Mouse (Mus musculus): ENCODE data around the gene Igfbp2. TPM values are rescaled to one million over a fixed set of nuclear protein-coding genes. Genes with fewer than 3 reads are reported as not detected.
A peak's percentile ranks its signal among the peaks of the same experiment; 100 is the strongest.

Igfbp2 gene
- polyA plus RNA-seq, 1 experiment from 2014 or later: 310 TPM

DNA sequence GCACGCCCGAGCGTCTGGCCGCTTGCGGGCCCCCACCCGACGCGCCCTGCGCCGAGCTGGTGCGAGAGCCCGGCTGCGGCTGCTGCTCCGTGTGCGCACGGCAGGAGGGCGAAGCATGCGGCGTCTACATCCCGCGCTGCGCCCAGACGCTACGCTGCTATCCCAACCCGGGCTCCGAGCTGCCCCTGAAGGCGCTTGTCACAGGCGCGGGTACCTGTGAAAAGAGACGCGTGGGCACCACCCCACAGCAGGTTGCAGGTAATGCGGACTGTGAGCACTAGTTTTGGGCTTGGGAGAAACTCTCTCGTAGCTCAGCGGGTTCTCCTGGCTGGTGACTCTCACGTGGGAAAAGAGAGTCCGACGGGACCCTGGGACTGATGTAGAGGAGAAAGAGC, 401 bp downstream of the Igfbp2 start:
- ATAC-seq (ENCODE audit: low FRiP score, low TSS enrichment): peak; percentile 71
- peak overlapping the region; percentile 88 for H3K27ac ChIP-seq (replicated peaks; ENCODE audit: low read depth, low read length)
- peak; percentile 75 for DNase-seq
- H3K4me2 ChIP-seq (ENCODE audit: low read length): peak overlapping the region; percentile 96
- peaks cover 23% of the 10 kb centered on the region for H3K4me1 ChIP-seq (ENCODE audit: control insufficient read depth, insufficient read depth, low read length)
- under 1% methylated on average over 37 of the region's 37 CpGs for WGBS
- H3K9me3 ChIP-seq (ENCODE audit: control insufficient read depth, low read length): no peaks in the 10 kb centered on the region
- H3K4me3 ChIP-seq (replicated peaks; ENCODE audit: low read depth, low read length): peak overlapping the region; percentile 78
- H3K36me3 ChIP-seq (ENCODE audit: control insufficient read depth, insufficient read depth, low read length): no peaks in the 10 kb centered on the region
- H3K27me3 ChIP-seq (ENCODE audit: control insufficient read depth, insufficient read depth, low read length): 0 out of 2 replicates have a peak, but pooled peaks cover 2% of the 10 kb centered on the region
- peak overlapping the region; percentile 85 for H3K9ac ChIP-seq (replicated peaks; ENCODE audit: low read length)

DNA sequence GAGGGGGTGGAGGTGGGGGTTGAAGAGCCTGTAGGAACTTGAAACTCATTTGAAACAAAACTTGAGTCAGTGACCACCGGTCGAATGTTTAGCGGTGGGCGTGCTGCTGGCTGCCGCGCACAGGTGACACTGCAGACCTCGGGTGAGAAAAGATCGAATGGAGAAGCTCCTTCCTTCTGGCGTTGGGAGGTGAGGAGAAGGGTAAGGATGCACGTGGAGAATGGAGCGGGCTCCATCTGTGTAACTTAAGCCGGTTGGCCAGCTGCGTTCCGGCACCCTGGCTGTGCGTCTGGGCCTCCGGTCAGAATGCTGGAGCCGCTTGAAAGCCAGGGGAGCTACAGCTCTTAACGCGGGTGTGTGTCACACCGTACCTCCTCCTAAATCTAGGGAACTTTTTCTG, 983 bp downstream of the Igfbp2 start:
- Histone ChIP-seq H3K4me1 (ENCODE audit: control insufficient read depth, insufficient read depth, low read length) (peaks cover 23% of the 10 kb centered on the region), H3K27ac (replicated peaks; ENCODE audit: low read depth, low read length) (peak overlapping the region; percentile 88; the same call in 1 of the 2 replicates), H3K9ac (replicated peaks; ENCODE audit: low read length) (peak overlapping the region; percentile 85; the same call in 1 of the 2 replicates)

DNA sequence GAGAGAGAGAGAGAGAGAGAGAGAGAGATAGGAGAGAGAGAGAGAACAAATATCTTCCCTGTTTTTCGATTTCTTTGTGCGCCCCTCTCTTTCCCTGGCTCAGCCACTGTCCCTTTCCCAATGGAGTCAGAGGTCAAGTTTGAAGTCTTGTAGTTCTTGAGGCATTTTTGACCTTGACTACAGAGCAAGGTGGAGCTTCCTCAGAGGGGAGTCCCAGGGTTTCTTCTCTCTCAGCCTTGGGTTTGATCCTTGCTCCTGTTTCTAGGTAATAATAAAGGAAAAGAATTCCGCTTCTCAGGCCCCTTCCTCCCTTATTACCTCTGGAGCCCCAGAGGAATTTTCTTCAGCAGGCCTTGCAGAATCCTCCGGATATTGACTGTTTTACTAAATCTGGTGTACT, 1.6 kb downstream of the Igfbp2 start:
- peak overlapping the region; percentile 78 for H3K4me3 ChIP-seq (replicated peaks; ENCODE audit: low read depth, low read length)
- H3K27me3 ChIP-seq (ENCODE audit: control insufficient read depth, insufficient read depth, low read length): 0 out of 2 replicates have a peak, but pooled peaks cover 2% of the 10 kb centered on the region
- H3K9me3 ChIP-seq (ENCODE audit: control insufficient read depth, low read length): no peaks in the 10 kb centered on the region
- peaks cover 23% of the 10 kb centered on the region for H3K4me1 ChIP-seq (ENCODE audit: control insufficient read depth, insufficient read depth, low read length)
- DNase-seq: peak; percentile 26
- H3K36me3 ChIP-seq (ENCODE audit: control insufficient read depth, insufficient read depth, low read length): peaks cover 4% of the 10 kb centered on the region; the same call in 1 of the 2 replicates
- H3K27ac ChIP-seq (replicated peaks; ENCODE audit: low read depth, low read length): peak overlapping the region; percentile 88
- H3K9ac ChIP-seq (replicated peaks; ENCODE audit: low read length): peak overlapping the region; percentile 85
- WGBS: 2% methylated on average over 4 of the region's 4 CpGs
- ATAC-seq (ENCODE audit: low FRiP score, low TSS enrichment): no peak
- peak overlapping the region; percentile 96 for H3K4me2 ChIP-seq (ENCODE audit: low read length)

More for the DNA sequence above, 983 bp downstream of the Igfbp2 start:
- DNase-seq (peak; percentile 61), ATAC-seq (ENCODE audit: low FRiP score, low TSS enrichment) (no peak)
- Histone ChIP-seq H3K36me3 (ENCODE audit: control insufficient read depth, insufficient read depth, low read length) (no peaks in the 10 kb centered on the region), H3K27me3 (ENCODE audit: control insufficient read depth, insufficient read depth, low read length) (0 out of 2 replicates have a peak, but pooled peaks cover 2% of the 10 kb centered on the region), H3K9me3 (ENCODE audit: control insufficient read depth, low read length) (no peaks in the 10 kb centered on the region), H3K4me2 (ENCODE audit: low read length) (peak overlapping the region; percentile 96), H3K4me3 (replicated peaks; ENCODE audit: low read depth, low read length) (peak overlapping the region; percentile 78)
- WGBS: under 1% methylated on average over 20 of the region's 20 CpGs

DNA sequence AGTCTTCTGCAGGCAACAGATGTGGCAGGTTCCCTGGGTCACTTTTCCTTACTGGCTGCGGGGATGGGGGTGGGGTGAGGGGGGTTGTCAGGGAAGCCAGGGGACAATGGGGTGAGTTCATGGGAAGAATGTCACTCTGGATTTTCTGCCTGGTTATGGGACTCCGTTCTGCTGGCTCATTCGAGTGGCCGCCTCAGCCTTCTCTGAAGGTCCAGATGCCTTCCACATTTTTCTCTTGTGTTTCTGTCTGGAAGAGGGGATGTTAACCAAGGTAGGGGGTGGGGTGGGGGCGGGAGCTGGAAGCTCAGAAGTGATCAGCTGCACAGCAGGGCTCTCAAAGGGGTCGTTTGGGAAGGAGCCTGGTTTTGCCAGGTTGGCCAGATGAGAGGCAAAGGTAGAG, 2.1 kb downstream of the Igfbp2 start:
- Histone ChIP-seq H3K4me2 (ENCODE audit: low read length) (peak overlapping the region; percentile 96), H3K27me3 (ENCODE audit: control insufficient read depth, insufficient read depth, low read length) (0 out of 2 replicates have a peak, but pooled peaks cover 2% of the 10 kb centered on the region), H3K27ac (replicated peaks; ENCODE audit: low read depth, low read length) (peak overlapping the region; percentile 88), H3K4me3 (replicated peaks; ENCODE audit: low read depth, low read length) (peak overlapping the region; percentile 78), H3K9ac (replicated peaks; ENCODE audit: low read length) (peak overlapping the region; percentile 85), H3K4me1 (ENCODE audit: control insufficient read depth, insufficient read depth, low read length) (peaks cover 23% of the 10 kb centered on the region), H3K9me3 (ENCODE audit: control insufficient read depth, low read length) (no peaks in the 10 kb centered on the region), H3K36me3 (ENCODE audit: control insufficient read depth, insufficient read depth, low read length) (peaks cover 6% of the 10 kb centered on the region; the same call in 1 of the 2 replicates)
- 2% methylated on average over 6 of the region's 6 CpGs for WGBS
- ATAC-seq (ENCODE audit: low FRiP score, low TSS enrichment) (no peak; the same call in 1 of the 2 replicates), DNase-seq (peak; percentile 62)

DNA sequence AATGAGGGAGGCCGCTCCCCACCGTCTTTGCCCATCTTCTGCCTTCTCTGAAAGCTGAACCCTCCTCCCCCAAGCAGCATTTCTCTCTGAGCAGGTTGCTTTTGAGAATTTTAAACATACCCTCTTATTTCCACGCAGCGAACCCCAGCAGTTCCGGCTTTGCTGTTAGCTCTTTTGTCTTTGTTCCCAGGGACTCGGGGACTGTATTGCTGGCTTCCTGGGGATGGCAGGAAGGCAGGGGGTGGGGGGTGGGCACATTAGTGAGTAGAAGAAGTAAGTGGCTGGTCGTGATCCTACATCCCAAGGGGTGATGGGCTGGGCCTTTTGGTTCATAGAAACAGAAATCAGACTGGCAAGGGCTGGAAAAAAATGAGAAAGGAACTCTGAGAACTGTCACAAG, 2.6 kb downstream of the Igfbp2 start:
- ATAC-seq (ENCODE audit: low FRiP score, low TSS enrichment) (no peak), DNase-seq (peak; percentile 58)
- Histone ChIP-seq H3K27ac (replicated peaks; ENCODE audit: low read depth, low read length) (peak overlapping the region; percentile 88), H3K4me1 (ENCODE audit: control insufficient read depth, insufficient read depth, low read length) (peaks cover 23% of the 10 kb centered on the region), H3K9me3 (ENCODE audit: control insufficient read depth, low read length) (no peaks in the 10 kb centered on the region), H3K27me3 (ENCODE audit: control insufficient read depth, insufficient read depth, low read length) (0 out of 2 replicates have a peak, but pooled peaks cover 2% of the 10 kb centered on the region), H3K4me2 (ENCODE audit: low read length) (peak overlapping the region; percentile 96), H3K9ac (replicated peaks; ENCODE audit: low read length) (peak overlapping the region; percentile 85), H3K4me3 (replicated peaks; ENCODE audit: low read depth, low read length) (peak overlapping the region; percentile 78), H3K36me3 (ENCODE audit: control insufficient read depth, insufficient read depth, low read length) (peaks cover 6% of the 10 kb centered on the region; the same call in 1 of the 2 replicates)
- WGBS: under 1% methylated on average over 7 of the region's 7 CpGs

DNA sequence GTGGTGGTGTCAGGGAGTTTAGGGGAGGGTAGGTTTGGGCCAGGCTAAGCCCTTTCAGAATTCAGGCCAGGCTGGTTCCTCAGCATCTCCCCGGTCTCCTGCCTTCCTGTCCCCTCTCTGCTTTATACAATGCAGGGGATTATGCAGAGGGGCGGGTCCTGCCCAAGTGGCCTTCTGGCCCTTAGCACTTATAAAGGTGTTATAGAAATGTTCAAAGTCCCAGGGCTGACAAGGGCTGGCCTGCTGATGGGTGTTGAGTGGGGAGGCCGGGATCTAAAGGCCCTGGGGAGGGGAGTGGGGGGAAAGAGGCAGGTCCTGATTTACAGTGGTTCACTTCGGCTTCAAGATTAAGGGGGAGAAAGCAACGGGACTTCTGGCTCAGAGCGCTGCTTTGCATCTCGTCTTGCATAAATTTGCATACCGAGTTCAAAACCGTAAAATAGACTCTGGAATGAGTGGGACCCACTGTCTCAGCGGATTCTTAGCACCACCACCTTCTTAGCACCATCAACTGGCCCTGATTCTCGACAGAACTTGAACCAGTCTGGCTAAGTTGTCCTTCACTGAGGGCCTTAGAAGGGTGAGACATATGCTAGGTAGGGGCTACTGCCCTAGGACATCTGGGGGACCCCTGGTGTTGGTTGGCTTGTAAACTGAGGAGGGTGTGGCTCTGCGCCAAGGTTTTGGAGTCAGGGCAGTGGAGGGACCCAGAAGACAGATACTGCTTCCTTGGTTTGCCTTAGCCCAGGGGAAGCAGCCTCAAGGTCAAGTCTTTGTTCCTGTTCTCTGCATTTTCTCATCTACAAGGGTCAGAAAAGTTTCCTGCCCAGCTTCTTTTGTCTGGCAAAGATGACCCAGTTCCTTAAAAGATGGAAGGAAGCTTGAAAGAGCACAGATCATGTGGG, 3.4 kb downstream of the Igfbp2 start:
- 7% methylated on average over 12 of the region's 12 CpGs for WGBS
- peak overlapping the region; percentile 78 for H3K4me3 ChIP-seq (replicated peaks; ENCODE audit: low read depth, low read length)
- peaks cover 23% of the 10 kb centered on the region for H3K4me1 ChIP-seq (ENCODE audit: control insufficient read depth, insufficient read depth, low read length)
- peaks cover 6% of the 10 kb centered on the region; the same call in 1 of the 2 replicates for H3K36me3 ChIP-seq (ENCODE audit: control insufficient read depth, insufficient read depth, low read length)
- no peaks in the 10 kb centered on the region for H3K9me3 ChIP-seq (ENCODE audit: control insufficient read depth, low read length)
- H3K27me3 ChIP-seq (ENCODE audit: control insufficient read depth, insufficient read depth, low read length): no peaks in the 10 kb centered on the region
- H3K4me2 ChIP-seq (ENCODE audit: low read length): peak overlapping the region; percentile 96
- peak overlapping the region; percentile 85; the same call in 1 of the 2 replicates for H3K9ac ChIP-seq (replicated peaks; ENCODE audit: low read length)
- DNase-seq (peak; percentile 69), ATAC-seq (ENCODE audit: low FRiP score, low TSS enrichment) (peak; percentile 43; the same call in 1 of the 2 replicates)
- H3K27ac ChIP-seq (replicated peaks; ENCODE audit: low read depth, low read length): peak overlapping the region; percentile 88

DNA sequence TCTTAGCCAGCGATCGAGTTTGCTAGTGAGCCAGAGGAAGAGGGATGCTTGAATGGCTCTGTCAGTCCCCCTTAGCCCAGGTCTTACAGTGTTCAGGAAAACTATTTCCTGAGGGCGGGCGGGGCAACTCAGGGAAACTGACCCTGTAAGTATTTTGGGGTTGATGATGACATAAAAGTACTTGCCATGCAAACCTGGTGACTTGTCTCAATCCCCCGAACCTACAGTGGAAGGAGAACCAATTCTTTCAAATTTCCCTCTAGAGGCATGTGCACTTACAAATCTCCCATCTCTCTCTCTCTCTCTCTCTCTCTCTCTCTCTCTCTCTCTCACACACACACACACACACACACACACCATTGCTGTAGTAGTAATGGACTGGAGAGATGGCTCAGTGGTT, 4.5 kb downstream of the Igfbp2 start:
- Histone ChIP-seq H3K4me1 (ENCODE audit: control insufficient read depth, insufficient read depth, low read length) (peaks cover 23% of the 10 kb centered on the region), H3K9ac (replicated peaks; ENCODE audit: low read length) (no peak overlapping the region), H3K4me3 (replicated peaks; ENCODE audit: low read depth, low read length) (no peak overlapping the region), H3K4me2 (ENCODE audit: low read length) (no peak overlapping the region), H3K27ac (replicated peaks; ENCODE audit: low read depth, low read length) (no peak overlapping the region), H3K27me3 (ENCODE audit: control insufficient read depth, insufficient read depth, low read length) (no peaks in the 10 kb centered on the region), H3K9me3 (ENCODE audit: control insufficient read depth, low read length) (no peaks in the 10 kb centered on the region), H3K36me3 (ENCODE audit: control insufficient read depth, insufficient read depth, low read length) (peaks cover 6% of the 10 kb centered on the region; the same call in 1 of the 2 replicates)
- 97% methylated on average over 5 of the region's 5 CpGs for WGBS
- no peak for ATAC-seq (ENCODE audit: low FRiP score, low TSS enrichment)
- DNase-seq: no peak

DNA sequence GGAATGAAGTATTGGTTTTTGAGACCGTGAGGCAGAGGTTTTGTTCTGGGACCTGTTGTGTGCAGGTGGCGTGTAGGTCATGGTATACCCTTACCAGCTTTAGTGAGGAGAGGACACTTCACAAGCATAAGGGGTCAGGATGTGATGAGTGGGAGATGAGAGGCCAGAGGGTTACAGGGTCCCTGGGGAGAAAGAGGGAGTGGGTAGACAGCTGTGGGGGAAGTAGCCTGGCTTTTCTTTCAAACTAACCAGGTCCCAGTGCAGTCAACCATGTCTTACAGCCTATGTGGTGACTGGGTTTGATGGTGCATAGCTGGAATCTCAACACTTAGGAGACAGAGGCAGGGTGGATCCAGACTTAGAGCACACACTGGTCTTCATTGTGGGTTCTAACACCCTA, 6.2 kb downstream of the Igfbp2 start:
- ATAC-seq (ENCODE audit: low FRiP score, low TSS enrichment): no peak
- no peak overlapping the region for H3K27ac ChIP-seq (replicated peaks; ENCODE audit: low read depth, low read length)
- DNase-seq: no peak
- H3K36me3 ChIP-seq (ENCODE audit: control insufficient read depth, insufficient read depth, low read length): peaks cover 9% of the 10 kb centered on the region; the same call in 1 of the 2 replicates
- H3K9ac ChIP-seq (replicated peaks; ENCODE audit: low read length): no peak overlapping the region
- H3K9me3 ChIP-seq (ENCODE audit: control insufficient read depth, low read length): no peaks in the 10 kb centered on the region
- H3K4me2 ChIP-seq (ENCODE audit: low read length): no peak overlapping the region
- WGBS: 95% methylated on average over 2 of the region's 2 CpGs
- H3K4me1 ChIP-seq (ENCODE audit: control insufficient read depth, insufficient read depth, low read length): peaks cover 23% of the 10 kb centered on the region
- H3K4me3 ChIP-seq (replicated peaks; ENCODE audit: low read depth, low read length): no peak overlapping the region
- no peaks in the 10 kb centered on the region for H3K27me3 ChIP-seq (ENCODE audit: control insufficient read depth, insufficient read depth, low read length)
